Mouse (Mus musculus) kidney, embryonic 16.5 days (tissue): ENCODE measurements around the gene Nav2. TPM values are rescaled to one million over a fixed set of nuclear protein-coding genes. Genes with fewer than 3 reads are reported as not detected.

Experiments used
- ATAC-seq: fragments of 200-750 bp; cut with Nextera tagmentation; 2 replicates; pipeline ENCODE4 v1.8.0; 2017; ENCODE audit warnings: moderate TSS enrichment; ENCODE audit not compliant: low FRiP score, low TSS enrichment
- H3K27ac ChIP-seq: fragments of 300-500 bp; sonication (generic); 2 replicates; pipeline ENCODE4 v1.5.1; 2014; ENCODE audit warnings: low read length
- H3K27me3 ChIP-seq: fragments of 300-500 bp; sonication (generic); 2 replicates; pipeline ENCODE4 v1.6.1; 2014; ENCODE audit warnings: low read length, control low read depth, mixed read lengths; ENCODE audit not compliant: insufficient read depth
- H3K36me3 ChIP-seq: fragments of 300-500 bp; sonication (generic); 2 replicates; pipeline ENCODE4 v1.6.1; 2014; ENCODE audit warnings: low read length, control low read depth, mixed read lengths; ENCODE audit not compliant: insufficient read depth
- H3K4me1 ChIP-seq: fragments of 300-500 bp; sonication (generic); 2 replicates; pipeline ENCODE4 v1.6.1; 2014; ENCODE audit warnings: low read length, control low read depth, mixed read lengths; ENCODE audit not compliant: insufficient read depth
- H3K4me2 ChIP-seq: fragments of 300-500 bp; sonication (generic); replicated peaks from 2 replicates; pipeline ENCODE4 v1.6.1; 2014; ENCODE audit warnings: low read depth, low read length
- H3K4me3 ChIP-seq: fragments of 300-500 bp; sonication (generic); 2 replicates; pipeline ENCODE4 v1.5.1; 2014; ENCODE audit warnings: mild to moderate bottlenecking, low read length
- H3K9ac ChIP-seq: fragments of 300-500 bp; sonication (generic); replicated peaks from 2 replicates; pipeline ENCODE4 v1.6.1; 2014; ENCODE audit warnings: low read length
- H3K9me3 ChIP-seq: fragments of 300-500 bp; sonication (generic); 2 replicates; pipeline ENCODE4 v1.6.1; 2016; ENCODE audit warnings: low read length, control low read depth
- WGBS: fragments of 180-500 bp; shearing (Covaris S2); extraction: QIAGEN DNeasy Blood & Tissue Kit; methylation state at CpG from one replicate; pipeline ENCODE4 v1.1.7; 2014; 5-methylcytosine and 5-hydroxymethylcytosine counted together
- polyA plus RNA-seq: library from polyadenylated mRNA; unstranded; fragments of >200 nt; fragmentation: Nextera tagmentation; extraction: Ambion mirVana; gene quantifications from 2 replicates; pipeline ENCODE4 v1.2.1, GENCODE M21; 2015

Gene Nav2
- 22.6 and 32.8 TPM in 2 replicates for polyA plus RNA-seq

DNA sequence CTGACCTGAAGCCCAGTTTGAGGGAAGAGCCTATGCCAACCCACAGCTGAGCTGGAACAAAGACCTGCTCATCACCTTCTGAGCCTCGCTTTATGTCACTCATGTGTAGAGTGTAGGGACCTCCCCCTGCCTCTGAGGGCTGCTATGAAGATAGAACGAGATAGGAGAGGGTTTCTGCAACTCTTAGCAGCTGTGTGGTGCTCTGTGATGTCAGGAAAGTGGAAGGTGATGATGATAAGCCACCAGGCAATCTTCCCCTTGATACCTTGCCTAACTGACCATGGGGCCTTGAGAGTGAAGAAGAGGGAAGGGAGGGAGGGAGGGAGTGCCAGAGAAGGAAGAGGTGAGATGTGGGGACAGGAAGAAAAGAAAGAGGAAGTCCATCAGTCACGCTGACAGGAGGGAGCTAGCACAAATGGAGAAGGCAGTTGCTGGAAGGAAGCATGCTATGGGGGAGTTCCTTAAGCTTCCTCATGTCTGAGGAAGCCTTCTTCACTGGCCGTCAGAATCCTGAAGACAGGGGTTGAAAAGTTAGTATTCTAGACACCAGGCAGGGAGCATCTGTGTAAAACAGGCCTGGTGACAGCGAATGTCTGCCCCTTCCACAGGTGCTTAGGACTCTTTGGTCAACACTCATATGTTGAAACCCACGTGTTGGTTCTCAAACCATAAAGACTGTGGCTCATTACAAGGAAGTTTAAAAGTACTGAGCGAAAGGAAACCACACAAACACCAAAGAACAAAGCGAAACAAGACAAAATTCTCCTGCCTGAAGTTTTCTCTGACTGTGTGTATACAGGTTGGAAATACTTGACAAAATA lies at the start of gene Nav2:
Nav2 (plus strand) TSS at position 196 of the 821 bp plus-strand sequence.
- Histone ChIP-seq H3K9ac (no peak within 1 kb of the TSS), H3K4me1 (no peaks in the 10 kb centered on the region), H3K36me3 (no peaks in the 10 kb centered on the region), H3K4me3 (no peak within 1 kb of the TSS), H3K4me2 (no peak within 1 kb of the TSS), H3K27me3 (no peaks in the 10 kb centered on the region), H3K27ac (no peak within 1 kb of the TSS), H3K9me3 (no peaks in the 10 kb centered on the region)
- WGBS = 65% methylated on average over 8 of the region's 8 CpGs
- ATAC-seq = no peak

DNA sequence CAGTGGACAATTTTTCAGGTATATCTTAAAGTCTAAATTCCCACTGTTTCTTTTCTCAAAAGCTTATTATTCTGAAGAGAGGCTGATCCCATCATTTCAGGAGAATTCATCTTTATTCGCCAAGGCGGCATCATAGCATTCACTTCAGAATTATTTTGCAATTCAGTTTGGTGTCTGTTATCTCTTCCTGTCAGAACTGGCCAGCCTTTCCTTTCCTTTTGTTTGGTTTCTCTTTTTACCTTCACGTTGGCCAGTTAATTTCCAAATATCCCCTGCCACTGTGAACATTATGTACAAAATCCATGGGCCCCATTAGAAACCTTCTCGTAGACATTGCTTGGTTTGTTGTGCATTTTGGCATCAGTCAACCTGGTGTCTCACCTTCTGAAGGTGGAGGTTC lies 49.2 kb upstream of the Nav2 start:
- no peak for ATAC-seq
- no peaks in the 10 kb centered on the region for H3K27me3 ChIP-seq
- no peak overlapping the region for H3K27ac ChIP-seq
- no peak overlapping the region for H3K4me2 ChIP-seq
- H3K4me1 ChIP-seq = peaks cover 4% of the 10 kb centered on the region; the same call in 1 of the 2 replicates
- WGBS = 78% methylated on average over 4 of the region's 4 CpGs
- H3K4me3 ChIP-seq = no peak overlapping the region
- no peaks in the 10 kb centered on the region for H3K36me3 ChIP-seq
- H3K9ac ChIP-seq = no peak overlapping the region
- no peaks in the 10 kb centered on the region for H3K9me3 ChIP-seq

DNA sequence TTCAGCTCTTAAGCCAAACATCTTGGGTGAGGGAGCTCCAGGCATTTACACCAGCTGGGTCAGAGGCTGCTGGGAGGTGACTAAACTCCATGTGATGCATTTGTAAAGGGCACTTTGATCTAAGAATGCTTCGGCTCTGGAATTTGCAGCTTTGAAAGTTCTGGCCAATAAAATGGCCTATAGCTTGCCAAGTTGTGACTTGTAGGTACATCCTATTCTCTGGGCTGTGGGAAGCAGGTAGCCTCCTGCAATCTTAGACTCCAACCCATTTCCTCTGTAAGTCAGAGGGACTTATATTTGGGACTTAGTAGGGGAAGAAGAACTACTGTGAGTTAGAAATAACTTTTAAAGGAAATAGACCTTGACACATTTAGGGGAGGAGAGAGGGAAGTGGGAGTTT lies 47.6 kb upstream of the Nav2 start:
- 9% methylated on average over 1 of the region's 1 CpGs for WGBS
- no peak overlapping the region for H3K4me2 ChIP-seq
- no peak overlapping the region for H3K9ac ChIP-seq
- H3K27ac ChIP-seq = no peak overlapping the region
- H3K36me3 ChIP-seq = peaks cover 4% of the 10 kb centered on the region; the same call in 1 of the 2 replicates
- peaks cover 4% of the 10 kb centered on the region; the same call in 1 of the 2 replicates for H3K4me1 ChIP-seq
- H3K27me3 ChIP-seq = no peaks in the 10 kb centered on the region
- H3K4me3 ChIP-seq = no peak overlapping the region
- no peak for ATAC-seq
- no peaks in the 10 kb centered on the region for H3K9me3 ChIP-seq

DNA sequence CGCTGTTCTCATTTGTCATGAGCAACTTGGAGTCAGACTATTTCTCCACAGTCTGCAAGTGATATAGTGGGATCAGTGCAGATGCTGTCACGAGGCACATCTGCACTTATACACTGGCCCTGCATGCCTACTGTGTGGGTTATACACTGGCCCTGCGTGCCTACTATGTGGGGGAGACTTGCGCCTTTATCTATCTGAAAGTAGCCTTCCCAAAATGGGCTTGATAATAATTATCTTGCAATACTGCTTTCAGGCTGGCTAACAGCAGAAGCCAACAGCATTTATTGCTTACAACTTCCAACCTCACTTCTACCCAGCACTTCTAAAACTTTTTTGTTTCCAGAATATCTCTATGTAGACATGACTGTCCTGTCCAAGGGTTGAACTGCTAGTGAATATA lies 46.7 kb upstream of the Nav2 start:
- H3K27me3 ChIP-seq = no peaks in the 10 kb centered on the region
- H3K4me2 ChIP-seq = no peak overlapping the region
- no peak overlapping the region for H3K9ac ChIP-seq
- no peaks in the 10 kb centered on the region for H3K9me3 ChIP-seq
- no peak for ATAC-seq
- WGBS = 89% methylated on average over 4 of the region's 4 CpGs
- no peak overlapping the region for H3K27ac ChIP-seq
- H3K4me1 ChIP-seq = peaks cover 4% of the 10 kb centered on the region; the same call in 1 of the 2 replicates
- H3K36me3 ChIP-seq = peaks cover 7% of the 10 kb centered on the region; the same call in 1 of the 2 replicates
- H3K4me3 ChIP-seq = no peak overlapping the region

DNA sequence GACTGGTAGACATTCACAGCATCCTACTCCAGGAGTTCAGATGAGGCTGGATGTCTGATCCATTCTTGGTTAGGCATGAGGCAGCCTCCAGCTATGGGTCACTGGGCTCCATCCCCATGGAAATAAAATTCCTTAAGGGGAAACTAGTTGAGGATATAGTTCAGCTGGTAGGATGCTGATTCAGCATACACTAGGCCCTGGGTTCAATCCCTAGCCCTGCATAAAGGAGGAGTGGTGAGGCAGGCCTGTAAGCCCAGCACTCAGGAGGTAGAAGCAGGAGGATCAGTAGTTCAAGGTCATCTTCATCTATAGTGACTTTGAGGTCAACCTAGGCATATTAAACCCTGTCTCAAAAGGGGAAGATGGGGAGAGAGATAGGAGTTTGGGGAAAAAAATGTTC lies 44.3 kb upstream of the Nav2 start:
- ATAC-seq = no peak
- Histone ChIP-seq H3K36me3 (peaks cover 20% of the 10 kb centered on the region), H3K9ac (no peak overlapping the region), H3K4me2 (no peak overlapping the region), H3K9me3 (no peaks in the 10 kb centered on the region), H3K4me1 (peaks cover 4% of the 10 kb centered on the region; the same call in 1 of the 2 replicates), H3K4me3 (no peak overlapping the region), H3K27me3 (no peaks in the 10 kb centered on the region), H3K27ac (no peak overlapping the region)

DNA sequence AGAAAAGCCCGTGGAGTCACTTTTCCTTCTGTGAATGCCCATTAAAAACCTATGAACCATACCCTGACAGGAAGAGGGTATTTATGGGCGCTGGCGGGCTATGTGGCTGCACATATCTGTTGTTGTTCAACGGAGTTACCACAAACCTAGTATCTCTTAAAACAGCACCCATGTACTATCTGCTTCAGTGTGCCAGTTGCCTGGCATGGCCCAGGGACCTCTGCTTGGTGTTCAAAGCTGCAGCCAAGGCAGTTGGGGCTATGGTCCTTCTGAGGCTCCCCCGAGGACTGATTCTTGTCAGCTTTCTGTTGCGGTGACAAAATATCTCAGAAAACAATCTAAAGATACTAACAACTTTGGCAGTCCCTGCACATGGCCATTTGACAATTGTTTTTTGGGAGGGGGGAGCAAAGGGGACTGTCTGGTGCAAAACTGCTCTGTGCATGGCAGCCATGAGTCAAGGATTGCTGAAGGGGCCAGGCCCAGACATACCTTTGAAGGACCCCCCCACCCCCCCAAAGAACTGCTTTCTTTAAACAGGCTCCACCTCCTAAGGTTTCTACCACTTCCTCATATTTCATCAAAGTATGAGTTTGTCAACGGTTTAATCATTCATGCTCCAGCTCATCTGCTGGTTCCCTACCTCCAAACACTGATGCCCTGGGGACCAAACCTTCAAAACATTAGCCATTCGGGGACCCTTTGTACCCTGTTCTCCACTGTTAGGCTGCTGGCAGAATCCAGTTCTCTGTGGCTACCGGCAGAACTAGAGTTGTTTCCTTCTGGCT lies 43.7 kb upstream of the Nav2 start:
- H3K36me3 ChIP-seq = peaks cover 27% of the 10 kb centered on the region
- WGBS = 77% methylated on average over 9 of the region's 9 CpGs

DNA sequence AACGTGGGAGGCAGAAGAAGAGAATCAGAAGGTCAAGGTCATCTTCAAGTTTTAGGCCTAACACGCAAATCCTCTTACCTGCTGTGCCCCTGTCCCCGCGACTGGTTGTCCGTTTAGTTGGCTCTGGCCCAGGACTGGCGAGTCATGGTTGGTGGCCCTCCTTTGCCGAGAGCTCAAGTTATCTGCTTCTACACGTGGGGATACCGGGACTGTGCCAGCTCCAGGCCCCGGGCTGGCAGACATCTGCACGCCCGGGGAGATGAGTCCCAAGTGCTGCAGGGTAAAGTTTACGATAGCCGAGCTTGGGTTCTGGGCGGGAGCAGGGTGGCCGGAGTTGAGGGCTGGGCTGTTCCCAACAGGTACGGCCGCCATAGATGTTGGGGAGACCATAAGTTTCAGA lies 40.9 kb upstream of the Nav2 start:
- H3K4me2 ChIP-seq = no peak overlapping the region
- no peak overlapping the region for H3K4me3 ChIP-seq
- ATAC-seq = no peak
- H3K9ac ChIP-seq = no peak overlapping the region
- 91% methylated on average over 18 of the region's 18 CpGs for WGBS
- no peaks in the 10 kb centered on the region for H3K27me3 ChIP-seq
- no peaks in the 10 kb centered on the region for H3K9me3 ChIP-seq
- H3K36me3 ChIP-seq = peaks cover 54% of the 10 kb centered on the region
- no peaks in the 10 kb centered on the region for H3K4me1 ChIP-seq
- H3K27ac ChIP-seq = no peak overlapping the region

More for the DNA sequence above, 43.7 kb upstream of the Nav2 start:
- Histone ChIP-seq H3K4me1 (peaks cover 4% of the 10 kb centered on the region; the same call in 1 of the 2 replicates), H3K9ac (no peak overlapping the region), H3K4me2 (no peak overlapping the region), H3K27ac (no peak overlapping the region), H3K27me3 (no peaks in the 10 kb centered on the region), H3K4me3 (no peak overlapping the region), H3K9me3 (no peaks in the 10 kb centered on the region)
- ATAC-seq = no peak

DNA sequence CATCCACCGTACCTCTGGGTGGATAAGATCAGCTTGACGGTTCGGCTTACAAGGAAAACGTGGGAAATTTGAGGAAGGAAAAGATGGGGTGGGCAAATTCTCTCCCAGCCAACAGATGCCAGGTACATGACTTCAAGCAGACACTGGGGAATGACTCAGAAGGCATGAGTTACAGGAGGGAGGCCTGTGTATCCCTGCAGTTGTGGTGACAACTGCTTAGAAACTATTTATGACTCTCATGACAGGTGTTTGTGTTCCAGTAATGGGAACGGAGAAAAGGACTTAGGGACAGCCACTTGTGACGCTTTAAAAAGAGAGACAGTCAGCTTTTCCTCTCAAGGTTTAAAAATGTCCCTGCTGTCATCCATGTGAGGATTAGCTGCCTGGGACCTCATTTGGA lies 38.4 kb upstream of the Nav2 start:
- H3K4me1 ChIP-seq = no peaks in the 10 kb centered on the region
- WGBS = 61% methylated on average over 6 of the region's 6 CpGs
- ATAC-seq = no peak

DNA sequence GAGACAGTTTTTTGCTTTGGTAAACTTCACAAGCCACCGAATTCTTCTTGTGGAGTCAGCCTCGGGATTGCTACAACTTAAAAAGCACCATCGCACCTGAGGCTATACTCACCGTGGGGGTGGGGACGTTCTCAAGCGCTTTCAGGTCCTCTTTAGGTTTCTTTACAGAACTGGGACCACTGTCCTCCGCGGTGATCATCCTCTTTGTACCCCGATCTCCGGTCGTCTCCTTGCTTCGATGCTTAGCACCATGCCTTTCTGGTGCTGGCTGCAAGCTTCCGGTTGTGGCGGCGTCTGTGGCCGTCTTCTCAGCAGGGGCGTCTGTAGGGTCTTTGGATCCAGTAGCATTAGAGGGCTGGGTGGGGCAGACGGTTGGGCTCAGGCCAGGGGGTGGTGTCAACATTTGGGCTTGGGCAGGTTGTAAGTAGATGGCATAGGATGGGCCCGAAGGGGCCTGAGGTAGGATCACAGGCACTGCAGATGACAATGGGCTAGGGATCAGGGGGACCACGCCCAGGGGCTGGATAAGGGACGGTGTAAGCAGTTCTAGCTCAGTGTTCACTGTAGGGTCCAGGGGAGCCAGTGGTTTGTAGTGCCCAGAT lies 37.8 kb upstream of the Nav2 start:
- Histone ChIP-seq H3K9ac (no peak overlapping the region), H3K4me2 (no peak overlapping the region), H3K27me3 (no peaks in the 10 kb centered on the region), H3K4me1 (no peaks in the 10 kb centered on the region), H3K9me3 (no peaks in the 10 kb centered on the region), H3K27ac (no peak overlapping the region), H3K36me3 (peaks cover 74% of the 10 kb centered on the region), H3K4me3 (no peak overlapping the region)
- 0 out of 2 replicates have a peak, but pooled peaks have one; percentile 23 for ATAC-seq
- 96% methylated on average over 21 of the region's 21 CpGs for WGBS

More for the DNA sequence above, 38.4 kb upstream of the Nav2 start:
- no peak overlapping the region for H3K27ac ChIP-seq
- H3K4me2 ChIP-seq = no peak overlapping the region
- H3K9me3 ChIP-seq = no peaks in the 10 kb centered on the region
- H3K9ac ChIP-seq = no peak overlapping the region
- no peak overlapping the region for H3K4me3 ChIP-seq
- H3K27me3 ChIP-seq = no peaks in the 10 kb centered on the region
- H3K36me3 ChIP-seq = peaks cover 70% of the 10 kb centered on the region
